Mouse (Mus musculus) MN1 (cell line): ENCODE data around the gene Slc39a11.

ENCODE experiments used
- DNase-seq: peaks from one replicate; pipeline ENCODE4 v3.0.0-alpha.2; 2016; ENCODE audit warnings: low spot score

The Slc39a11 gene

DNA sequence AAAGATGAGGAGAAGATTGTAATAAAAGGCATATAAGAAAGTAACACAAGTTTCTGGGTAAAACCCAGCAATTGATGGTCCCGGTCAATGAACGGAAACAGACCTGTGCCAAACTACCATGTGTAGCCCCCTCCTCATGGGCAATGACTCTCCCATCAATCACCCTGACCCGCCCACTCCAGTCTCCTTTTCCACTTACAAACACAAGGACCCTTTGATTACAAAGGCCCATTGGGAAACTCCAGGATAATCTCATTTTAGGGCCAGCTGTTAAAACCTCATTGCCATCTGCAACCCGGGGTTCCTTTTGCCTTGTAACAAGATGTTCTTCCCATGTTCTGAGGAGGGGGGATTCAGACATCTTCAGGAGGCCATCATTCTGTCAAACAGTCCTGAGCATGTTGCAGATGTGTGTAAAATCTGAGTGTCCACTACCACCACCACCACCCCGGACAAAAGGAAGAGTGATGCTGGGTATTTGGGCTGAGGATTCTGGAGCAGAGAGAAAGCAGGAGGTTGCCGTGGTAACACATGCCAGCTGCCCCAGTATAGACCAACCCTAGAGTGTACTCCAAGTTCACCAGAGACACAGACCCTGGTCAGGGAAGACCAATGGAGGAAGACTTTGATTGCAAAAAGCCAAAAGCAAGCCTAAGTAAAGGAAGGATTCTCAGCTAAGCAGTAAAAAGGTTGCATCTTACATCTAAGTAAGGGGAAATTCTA, 419.3 kb downstream of the Slc39a11 start:
- DNase-seq: peak; percentile 13

DNA sequence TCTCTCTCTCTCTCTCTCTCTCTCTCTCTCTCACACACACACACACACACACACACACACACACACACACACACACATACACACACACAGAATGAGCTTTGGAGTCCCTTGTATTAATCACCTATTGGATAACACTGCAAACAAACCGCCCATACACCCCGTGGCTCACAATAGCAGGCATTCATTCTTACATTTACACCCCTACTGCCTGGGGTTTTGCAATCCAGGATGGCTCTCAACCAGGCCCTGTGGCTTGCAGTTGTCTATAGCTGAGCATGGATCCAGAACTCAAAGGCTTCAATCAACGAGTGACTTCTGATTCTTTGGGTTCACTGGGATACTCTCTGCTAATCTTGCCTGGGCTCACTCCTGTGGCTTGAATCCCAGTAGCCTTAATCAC, 424.1 kb downstream of the Slc39a11 start:
- no peak for DNase-seq

DNA sequence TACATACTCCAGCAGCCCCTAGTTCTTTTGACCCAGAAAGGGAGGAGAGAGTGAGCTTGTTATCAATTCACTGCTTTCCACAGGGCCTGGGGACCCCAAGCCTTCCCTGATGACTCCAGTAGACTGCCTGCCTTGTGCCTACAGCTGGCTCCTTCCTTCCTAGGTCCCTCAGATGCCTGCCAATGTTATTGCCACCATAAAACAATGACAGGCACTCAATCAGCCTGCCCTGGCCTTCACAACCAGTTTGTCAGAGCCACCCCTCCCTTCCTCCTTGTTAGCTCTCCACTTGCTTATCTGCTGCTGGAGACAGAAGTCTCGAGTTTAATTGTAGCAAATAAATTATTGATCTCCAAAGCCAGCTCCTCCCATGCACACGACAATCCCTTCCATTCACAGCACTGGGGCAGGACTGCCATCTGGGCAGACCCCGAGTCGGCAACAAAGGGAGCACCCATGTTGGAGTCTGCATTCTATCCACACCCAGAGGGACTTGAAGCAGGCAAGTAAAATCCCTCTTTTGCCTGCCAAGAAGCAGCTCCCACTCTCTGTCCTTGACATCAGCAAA, 426.0 kb downstream of the Slc39a11 start:
- DNase-seq: no peak

DNA sequence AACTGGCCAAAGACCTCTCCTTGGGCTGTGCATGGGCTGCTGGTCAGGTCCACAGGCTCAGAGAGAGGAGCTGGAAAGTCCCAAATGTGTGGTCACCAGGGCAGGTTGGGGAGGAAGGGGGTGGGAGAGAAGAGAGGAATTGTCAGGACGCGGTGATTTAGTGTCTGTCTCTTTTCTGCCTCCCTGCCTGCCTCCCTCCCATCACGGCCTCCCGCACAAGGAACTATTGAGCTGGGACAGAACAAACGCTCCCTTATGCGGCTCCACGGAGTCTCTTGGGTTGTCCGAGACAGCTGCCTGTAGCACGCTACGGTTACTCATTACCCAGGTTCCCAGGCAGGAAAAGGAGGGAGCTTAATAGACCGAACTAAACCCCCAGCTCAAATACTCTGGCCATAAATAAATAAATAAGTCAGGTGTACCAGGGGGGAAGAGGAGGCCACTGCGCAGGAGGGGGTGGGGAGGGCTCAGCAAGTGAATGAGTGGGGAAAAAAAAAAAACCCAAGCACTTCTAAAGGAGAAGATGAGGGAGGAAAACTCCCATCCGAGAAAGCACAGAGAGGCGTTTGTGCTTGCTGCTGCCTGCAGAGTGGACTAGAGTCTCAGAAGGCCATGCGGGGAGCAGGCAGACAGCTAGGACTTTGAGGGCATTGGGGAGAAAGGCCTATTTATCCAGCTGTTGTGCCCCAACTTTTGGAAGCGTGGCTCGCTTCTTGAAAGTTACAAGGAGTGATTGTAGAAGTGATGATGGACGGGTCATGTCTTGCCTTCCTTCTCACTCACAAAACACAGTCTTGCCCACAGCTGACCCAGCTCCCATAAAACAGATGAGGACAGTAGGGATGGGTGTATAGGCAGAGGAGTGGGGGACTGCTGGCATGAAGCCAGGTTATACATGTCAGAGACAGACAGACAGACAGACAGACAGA, 428.3 kb downstream of the Slc39a11 start:
- DNase-seq: no peak

DNA sequence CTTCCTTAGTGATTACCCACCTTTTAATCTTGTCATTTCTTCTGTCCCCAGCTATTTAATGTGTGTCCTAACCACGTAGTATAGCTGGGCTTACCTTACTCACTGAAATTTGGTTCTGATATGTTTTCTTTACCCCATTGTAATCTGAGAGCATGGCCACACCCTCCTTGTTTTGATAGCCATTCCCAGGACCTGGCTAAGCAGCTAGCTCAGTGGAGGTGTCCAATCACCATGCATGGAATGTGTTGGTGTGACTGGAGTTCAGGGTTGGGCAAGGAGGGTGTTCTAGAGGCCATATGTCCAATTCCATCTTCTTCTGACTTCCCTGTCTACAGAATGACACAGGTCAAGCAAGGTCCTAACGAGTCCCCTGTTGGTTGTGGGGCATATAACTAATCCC, 429.2 kb downstream of the Slc39a11 start:
- no peak for DNase-seq

DNA sequence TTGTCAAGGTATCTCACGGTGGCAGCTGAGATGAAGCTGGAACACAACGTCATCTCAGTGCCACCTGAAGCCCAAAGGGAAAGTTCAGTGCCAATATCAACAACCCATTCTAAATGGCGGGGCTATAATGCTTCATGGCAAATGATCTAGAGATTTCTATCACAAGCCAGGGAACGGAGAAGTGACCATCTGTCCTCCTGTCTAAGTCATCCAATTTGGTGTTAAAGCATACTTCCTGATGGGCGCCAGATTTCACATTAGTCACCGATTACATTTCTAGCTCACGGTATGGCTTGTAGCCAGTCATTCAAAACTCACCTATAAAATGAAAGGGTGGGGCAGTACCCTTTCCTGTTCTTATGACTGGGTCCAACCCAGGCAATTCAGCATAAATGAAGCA, 435.1 kb downstream of the Slc39a11 start:
- DNase-seq: no peak

DNA sequence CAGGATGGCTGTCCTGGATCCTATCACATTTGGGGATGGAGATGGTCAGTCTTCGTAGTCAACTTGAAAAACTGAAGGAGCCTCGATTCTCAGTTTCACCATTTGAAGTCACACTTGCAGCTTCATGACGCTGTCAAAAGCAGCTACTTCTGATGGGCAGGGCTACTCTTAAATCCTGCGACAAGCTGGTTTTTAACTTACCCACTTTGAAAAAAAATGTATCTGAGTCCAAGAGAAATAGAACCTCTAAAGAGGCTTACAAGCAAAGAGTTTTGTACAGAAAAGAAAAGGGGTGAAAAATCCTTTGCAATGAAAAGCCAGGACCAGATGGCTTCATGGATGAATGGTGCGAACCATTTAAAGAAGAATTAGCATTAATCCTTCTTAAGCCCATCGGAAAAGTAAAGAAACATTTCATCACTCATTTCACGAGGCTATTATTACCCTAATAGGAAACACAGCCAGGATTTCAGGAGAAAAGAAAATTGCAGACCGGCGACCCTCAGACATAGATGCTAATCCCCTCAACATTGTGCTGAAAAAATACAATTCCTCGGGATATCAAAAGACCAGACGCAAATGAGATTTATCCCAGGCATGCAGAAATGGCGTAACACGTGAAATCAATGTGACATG, 437.4 kb downstream of the Slc39a11 start:
- no peak for DNase-seq

DNA sequence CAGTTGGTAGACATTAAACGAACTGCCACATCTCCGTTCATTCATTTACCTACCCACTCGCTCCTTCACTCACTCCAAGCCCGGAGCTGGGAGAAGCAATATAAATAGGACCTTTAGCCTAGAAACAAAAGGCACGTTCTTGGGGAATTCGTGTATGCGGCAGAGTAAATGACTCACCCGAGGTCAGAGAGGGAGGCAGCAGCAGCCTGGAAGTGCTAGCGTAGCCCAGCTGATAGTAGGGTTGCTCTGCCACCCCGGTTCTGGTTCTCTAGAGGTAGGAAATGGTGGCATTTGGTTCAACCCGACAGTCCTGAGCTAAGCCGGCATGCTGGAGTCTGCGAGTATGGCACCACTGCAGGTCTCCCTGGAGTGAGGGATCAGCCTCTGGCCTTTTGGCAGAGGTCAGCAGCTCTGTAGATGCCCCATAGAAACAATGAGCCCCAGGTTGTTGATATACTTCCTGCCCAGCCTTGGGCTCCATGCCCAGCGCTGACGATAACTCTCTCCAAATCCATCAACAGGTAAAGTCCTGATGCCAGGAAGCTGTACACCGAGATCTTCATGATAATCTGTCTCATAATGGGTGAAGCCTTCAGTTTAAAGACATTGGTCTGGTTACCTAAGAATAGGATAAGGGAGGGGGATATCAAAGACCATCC, 440.5 kb downstream of the Slc39a11 start:
- DNase-seq: no peak

DNA sequence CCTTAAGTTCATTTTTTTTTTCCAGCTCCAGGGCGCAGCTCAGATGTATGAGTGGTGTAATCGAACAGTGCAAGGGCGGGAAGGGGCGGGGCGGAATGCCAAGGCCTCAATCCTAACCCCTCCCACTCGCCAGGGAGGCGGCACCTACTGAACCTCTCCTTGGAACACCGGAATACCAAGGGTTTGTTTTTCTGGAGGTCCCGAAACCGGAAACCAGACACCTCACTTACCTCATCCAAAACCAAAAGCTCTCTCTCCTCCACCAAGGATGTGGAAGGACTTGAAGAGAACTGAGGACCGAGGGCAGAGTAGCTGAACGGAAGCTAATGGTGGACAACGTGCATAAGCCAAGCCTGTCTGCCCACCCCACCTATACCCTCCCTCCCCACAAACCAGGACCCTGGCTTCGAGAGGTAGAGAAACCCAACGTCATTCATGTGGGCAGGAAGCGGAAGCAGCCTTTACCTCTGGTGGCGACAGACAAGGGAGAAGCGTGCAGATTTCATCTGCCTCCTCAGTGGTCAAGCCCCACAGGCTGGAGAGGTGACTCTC, 441.3 kb downstream of the Slc39a11 start:
- no peak for DNase-seq

DNA sequence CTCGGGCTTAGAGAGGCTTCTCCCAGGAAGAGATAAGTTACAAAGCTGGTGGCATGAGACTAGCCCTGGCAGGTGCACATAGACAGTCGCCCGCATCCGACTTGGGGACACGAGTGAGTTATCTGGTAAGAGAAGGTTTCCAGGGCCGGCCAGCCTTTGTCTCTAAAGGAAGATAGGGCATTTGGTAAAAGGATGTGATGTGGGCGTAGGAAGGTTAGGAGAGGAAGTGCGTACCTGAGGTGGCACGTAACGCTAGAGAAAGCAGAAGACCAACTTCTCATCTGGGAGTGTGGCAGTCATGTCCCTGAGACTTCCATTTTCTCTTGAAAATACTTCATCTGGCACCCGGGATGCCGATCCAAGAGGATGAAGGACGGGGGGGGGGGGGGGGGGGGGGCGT, 441.9 kb downstream of the Slc39a11 start:
- DNase-seq: no peak

DNA sequence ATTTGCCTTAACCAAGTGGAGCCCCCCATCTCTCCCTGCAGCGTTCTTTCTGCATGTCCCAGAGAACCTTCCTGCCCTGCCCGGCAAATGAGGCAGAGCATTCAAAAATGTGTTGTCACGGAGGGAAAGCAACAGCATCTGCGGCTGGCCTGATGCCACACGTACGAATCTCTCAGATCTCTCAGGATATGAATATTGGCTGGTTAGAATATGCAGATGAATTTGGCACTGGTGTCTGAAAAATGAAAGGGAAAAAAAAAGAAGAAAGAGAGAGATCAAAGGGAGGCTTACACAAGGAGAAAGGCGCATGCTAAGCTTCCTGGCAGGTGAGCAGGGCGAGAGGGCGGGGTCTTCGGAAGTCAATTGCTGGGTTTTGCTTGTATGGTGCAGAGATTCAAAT, 443.8 kb downstream of the Slc39a11 start:
- no peak for DNase-seq

DNA sequence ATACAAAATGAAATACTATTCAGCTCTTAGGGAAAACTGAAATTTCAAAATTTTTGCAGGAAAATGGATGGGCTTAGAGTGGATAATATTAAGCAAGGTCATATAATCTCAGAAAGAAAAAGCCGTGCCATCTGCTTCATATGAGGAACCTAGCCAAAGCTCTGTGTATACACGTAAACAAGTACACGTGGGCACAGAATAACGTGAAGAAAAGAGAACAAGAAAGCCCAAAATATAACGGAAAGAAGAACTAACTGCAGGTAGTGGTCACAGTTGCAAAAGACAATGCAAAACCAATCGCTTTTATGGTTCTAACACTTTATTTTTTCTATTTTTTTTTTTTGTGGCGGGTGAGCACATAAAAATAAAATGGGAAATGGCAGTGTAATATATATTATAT, 446.9 kb downstream of the Slc39a11 start:
- DNase-seq: no peak

DNA sequence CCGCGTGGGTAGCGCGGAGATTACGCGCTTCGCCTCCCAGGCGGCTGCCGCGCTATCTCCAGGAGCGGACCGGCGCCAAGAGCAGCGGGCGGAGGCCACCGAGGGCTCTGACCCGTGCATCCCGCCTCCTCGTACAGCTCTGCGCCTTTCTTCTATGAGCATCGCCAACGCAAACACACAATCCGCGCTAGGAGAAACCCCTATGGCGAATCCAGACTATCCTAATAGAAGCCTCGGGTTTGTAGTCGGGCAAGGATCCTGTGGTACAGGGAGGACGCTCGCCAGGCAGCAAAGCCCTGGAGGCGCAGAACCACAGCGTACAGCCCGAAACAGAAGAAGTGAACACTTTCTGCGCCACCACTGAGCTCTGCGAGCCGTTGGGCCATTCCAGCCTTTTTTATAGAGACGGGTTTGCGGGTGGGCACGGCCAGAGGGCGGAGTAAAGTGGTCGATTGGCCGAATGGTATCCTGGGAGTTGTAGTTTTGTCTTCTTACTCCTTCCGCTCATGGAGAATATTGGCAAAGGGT, 448.3 kb downstream of the Slc39a11 start:
- DNase-seq: peak; percentile 84

DNA sequence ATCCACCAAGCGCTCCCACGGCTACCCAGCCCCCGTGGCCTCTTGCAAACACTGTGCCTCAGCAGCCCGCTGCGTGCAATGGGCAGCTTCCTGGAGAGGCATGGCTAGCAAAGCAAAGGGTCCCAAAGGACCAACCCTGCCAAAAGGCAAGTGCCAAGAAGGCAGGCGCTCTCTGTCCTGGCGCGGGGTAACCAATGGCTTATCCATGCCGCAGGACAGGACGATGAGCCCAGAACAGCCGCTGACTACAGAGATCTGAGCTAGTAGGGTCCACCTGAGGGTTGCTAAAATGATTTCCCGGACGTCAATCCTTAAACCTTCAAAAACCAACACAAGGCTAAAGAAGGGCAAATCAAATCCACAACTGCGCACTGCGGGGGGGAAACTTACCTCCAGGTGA, 449.0 kb downstream of the Slc39a11 start:
- peak; percentile 11 for DNase-seq

DNA sequence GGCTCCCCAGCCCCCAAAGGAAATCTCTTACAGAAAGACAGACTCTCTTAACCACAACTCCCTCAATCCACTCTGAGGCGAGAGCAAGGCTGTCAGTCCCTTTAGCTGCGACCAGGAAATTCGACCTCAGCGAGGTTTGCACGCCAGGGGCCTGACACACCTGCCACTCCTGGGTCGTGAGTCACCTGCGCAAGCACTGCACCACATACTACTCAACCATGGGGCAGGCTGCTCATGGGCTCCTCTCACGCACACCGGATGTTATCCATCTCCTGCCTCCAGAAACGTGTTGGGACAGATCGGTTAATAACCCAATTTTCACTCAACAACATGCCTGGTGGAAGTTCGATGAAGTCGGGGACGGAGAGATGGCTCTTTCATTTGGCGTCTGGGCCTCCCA, 451.3 kb downstream of the Slc39a11 start:
- no peak for DNase-seq

DNA sequence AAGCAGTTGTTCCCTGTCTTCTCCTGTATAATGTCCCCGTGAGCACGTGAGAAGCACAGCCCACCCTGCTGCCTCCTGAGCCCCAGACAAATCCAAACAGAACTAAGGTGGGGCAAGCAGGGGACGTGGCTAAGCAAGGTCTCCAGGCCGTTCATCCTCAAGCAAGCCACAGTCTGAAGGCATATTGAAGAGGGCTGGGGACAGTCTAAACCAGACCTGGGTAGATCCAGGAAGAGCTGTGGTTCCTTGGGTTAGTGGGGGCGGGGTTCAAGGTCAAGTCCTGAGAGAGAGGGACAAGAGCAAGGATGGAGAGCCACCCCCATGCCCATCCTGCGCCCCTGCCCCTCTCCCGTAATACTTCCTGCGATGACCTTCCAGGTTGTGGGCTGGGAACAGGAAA, 452.3 kb downstream of the Slc39a11 start:
- no peak for DNase-seq

DNA sequence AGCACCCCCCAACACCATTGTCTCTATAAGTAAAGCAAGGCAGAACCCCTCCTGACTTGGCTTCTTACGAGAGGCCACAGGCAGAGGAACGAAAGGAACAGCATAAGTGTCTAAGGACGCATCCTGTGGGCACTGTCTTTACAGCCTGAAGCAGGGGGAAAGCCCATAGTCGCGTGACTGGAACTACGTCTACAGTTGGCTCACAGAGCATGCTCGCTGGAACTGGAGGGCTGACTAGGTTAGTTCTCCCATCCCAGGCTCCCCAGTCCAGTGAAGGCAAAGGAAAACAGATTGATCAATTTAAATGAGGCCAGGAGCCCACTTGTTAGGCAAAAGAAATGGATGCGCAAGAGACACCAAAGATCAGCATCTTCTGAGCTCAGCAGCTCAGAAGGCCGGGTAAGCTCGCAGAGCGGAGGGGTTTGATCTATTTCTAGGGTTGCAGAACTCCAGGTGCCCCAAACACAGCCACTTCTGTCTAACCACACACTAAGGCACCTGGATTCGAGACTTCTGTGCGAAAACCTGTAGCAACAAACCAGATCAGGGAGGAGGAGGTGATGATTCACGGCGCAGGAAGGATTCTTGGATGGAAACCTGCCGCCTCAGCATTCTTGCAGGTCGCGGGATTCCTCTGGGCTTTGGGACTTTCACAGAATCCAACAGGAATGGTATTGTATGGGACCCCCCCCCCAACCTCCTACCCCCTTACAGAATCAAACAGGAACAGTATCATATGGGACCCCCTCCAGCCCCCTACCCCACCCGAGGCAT, 453.5 kb downstream of the Slc39a11 start:
- DNase-seq: no peak
